8 mouse cellular contexts compared by ENCODE assay signal in genomic region chr4:118437829-118438253, GRCm38 (mm10). TPM values are rescaled to one million over a fixed set of nuclear protein-coding genes. Genes with fewer than 3 reads are reported as not detected.
DNase-seq lines count a peak whose midpoint lies in the region; ATAC-seq and TF ChIP-seq lines count a peak whose summit lies in the region.

No protein-coding gene starts in this region.

- H3K9ac ChIP-seq in hindbrain, embryonic 13.5 days: peak overlapping the region; percentile 77
- peak overlapping the region; percentile 85 for H3K9ac ChIP-seq in liver, postnatal 0 days (replicated peaks)

- no peak for TF ChIP-seq CTCF in left cerebral cortex, adult 2 months (IDR thresholded peaks at IDR 0.05)
- no peak for TF ChIP-seq CTCF in liver, postnatal 0 days (IDR thresholded peaks at IDR 0.05; ENCODE audit: low read depth)
- no peak for TF ChIP-seq CTCF in small intestine, adult 2 months (IDR thresholded peaks at IDR 0.05; ENCODE audit: extremely low read depth, insufficient read length, insufficient replicate concordance, low read depth, low read length)

- no peak for DNase-seq in left cerebral cortex, adult 2 months (ENCODE audit: extremely low spot score in 1 of 2, low spot score in 2 of 2)
- DNase-seq in left cerebral cortex, postnatal 36 days (ENCODE audit: low spot score in 2 of 2): no peak
- DNase-seq in liver, postnatal 0 days: peak; percentile 31
- DNase-seq in layer of hippocampus, adult 9-10 months (ENCODE audit: low spot score): no peak
- no peak for DNase-seq in right cerebral cortex, postnatal 10 days (ENCODE audit: low spot score in 2 of 2)

- intact Hi-C loops in left cerebral cortex, adult 2 months (cut with DNase I): no loop called here
- intact Hi-C loops in left cerebral cortex, postnatal 36 days (cut with DNase I): loop anchor here (5.0 kb wide), 1 partner anchor 104 kb away; the partner anchor contains the start of gene Tmem125

- 11% methylated on average over 12 of the region's 12 CpGs for WGBS in hindbrain, embryonic 13.5 days
- WGBS in liver, postnatal 0 days (ENCODE audit: insufficient replicate concordance): 10% methylated on average over 12 of the region's 12 CpGs
- whole genome bisulfite sequencing in small intestine, adult 2 months: 5% methylated on average over 12 of the region's 12 CpGs

- ATAC-seq in hindbrain, embryonic 13.5 days (ENCODE audit: low FRiP score): peak; percentile 59
- ATAC-seq in liver, postnatal 0 days: peak; percentile 34

- no peak for TF ChIP-seq POLR2A in small intestine, adult 2 months (IDR thresholded peaks at IDR 0.05; ENCODE audit: low read depth, low read length)

- peak overlapping the region; percentile 49 for H3K4me3 ChIP-seq in left cerebral cortex, adult 2 months
- H3K4me3 ChIP-seq in erythroblast, embryonic 14.5 days (replicated peaks): peak overlapping the region; percentile 90
- H3K4me3 ChIP-seq in hindbrain, embryonic 13.5 days: peak overlapping the region; percentile 51
- peak overlapping the region; percentile 76 for H3K4me3 ChIP-seq in liver, postnatal 0 days (ENCODE audit: low read depth, low read length)
- H3K4me3 ChIP-seq in small intestine, adult 2 months (ENCODE audit: low read depth, low read length): peak overlapping the region; percentile 45

- H3K36me3 ChIP-seq in erythroblast, embryonic 14.5 days (ENCODE audit: control insufficient read depth): peaks cover 41% of the 10 kb centered on the region
- peaks cover 11% of the 10 kb centered on the region for H3K36me3 ChIP-seq in hindbrain, embryonic 13.5 days
- peaks cover 26% of the 10 kb centered on the region for H3K36me3 ChIP-seq in liver, postnatal 0 days (replicated peaks; ENCODE audit: insufficient read depth, low read length)
- H3K36me3 ChIP-seq in small intestine, adult 2 months (ENCODE audit: control insufficient read depth, insufficient read depth, low read length): peaks cover 4% of the 10 kb centered on the region

- H3K27me3 ChIP-seq in erythroblast, embryonic 14.5 days (ENCODE audit: control insufficient read depth): no peaks in the 10 kb centered on the region
- H3K27me3 ChIP-seq in hindbrain, embryonic 13.5 days: 0 out of 2 replicates have a peak, but pooled peaks cover 4% of the 10 kb centered on the region
- no peaks in the 10 kb centered on the region for H3K27me3 ChIP-seq in liver, postnatal 0 days (ENCODE audit: insufficient read depth, low read length)
- H3K27me3 ChIP-seq in small intestine, adult 2 months (ENCODE audit: control insufficient read depth, insufficient read depth, low read length): no peaks in the 10 kb centered on the region

- H3K4me2 ChIP-seq in hindbrain, embryonic 13.5 days: peak overlapping the region; percentile 97
- H3K4me2 ChIP-seq in liver, postnatal 0 days (ENCODE audit: low read depth, low read length): peak overlapping the region; percentile 84

- peaks cover 44% of the 10 kb centered on the region for H3K4me1 ChIP-seq in erythroblast, embryonic 14.5 days (ENCODE audit: control insufficient read depth)
- H3K4me1 ChIP-seq in hindbrain, embryonic 13.5 days (replicated peaks): peaks cover 34% of the 10 kb centered on the region
- H3K4me1 ChIP-seq in liver, postnatal 0 days (ENCODE audit: insufficient read depth): peaks cover 21% of the 10 kb centered on the region
- peaks cover 14% of the 10 kb centered on the region for H3K4me1 ChIP-seq in small intestine, adult 2 months (ENCODE audit: control insufficient read depth, insufficient read depth, insufficient read length, low read length)

- no peaks in the 10 kb centered on the region for H3K9me3 ChIP-seq in erythroblast, embryonic 14.5 days (ENCODE audit: control insufficient read depth, low read length)
- no peaks in the 10 kb centered on the region for H3K9me3 ChIP-seq in hindbrain, embryonic 13.5 days
- no peaks in the 10 kb centered on the region for H3K9me3 ChIP-seq in liver, postnatal 0 days (ENCODE audit: low read length)

- no peak for TF ChIP-seq EP300 in liver, postnatal 0 days (IDR thresholded peaks at IDR 0.05; ENCODE audit: low read depth)

- no peak overlapping the region; the same call in 1 of the 2 replicates for H3K27ac ChIP-seq in left cerebral cortex, adult 2 months
- peak overlapping the region; percentile 88 for H3K27ac ChIP-seq in hindbrain, embryonic 13.5 days
- H3K27ac ChIP-seq in liver, postnatal 0 days (ENCODE audit: low read depth): peak overlapping the region; percentile 80
- H3K27ac ChIP-seq in small intestine, adult 2 months (ENCODE audit: insufficient read depth, low read depth, low read length): peak overlapping the region; percentile 59; the same call in 1 of the 2 replicates

RNA-seq across cellular contexts. Expression of gene Cdc20, which starts 0.7 kb away (rescaled TPM):
- total RNA-seq in left cerebral cortex, adult 2 months (2021): 1 to 10 TPM in 1 of 2 experiments, under 1 TPM in 1; 0.81 to 1.8 TPM
- 1 to 10 TPM; 1.3 to 1.6 TPM for total RNA-seq in left cerebral cortex, postnatal 36 days (2021)
- polyA plus RNA-seq in erythroblast, embryonic 14.5 days (2012): 24.8 and 31.7 TPM in 2 replicates
- 56.1 and 66.8 TPM in 2 replicates for polyA plus RNA-seq in hindbrain, embryonic 13.5 days (2015; fragmentation: Nextera tagmentation; extraction: Ambion mirVana)
- polyA plus RNA-seq in liver, postnatal 0 days (2015; fragmentation: Nextera tagmentation; extraction: Ambion mirVana): 53.9 and 63.0 TPM in 2 replicates
- 22.3 and 42.8 TPM in 2 replicates for polyA plus RNA-seq in small intestine, adult 2 months (2012; rRNA removed)

RNA-seq across cellular contexts. Expression of gene Elovl1, which starts 9.9 kb away (rescaled TPM):
- 10 to 100 TPM; 18.6 to 25.3 TPM for total RNA-seq in left cerebral cortex, adult 2 months (2021)
- total RNA-seq in left cerebral cortex, postnatal 36 days (2021): 10 to 100 TPM; 21.9 to 24.3 TPM
- polyA plus RNA-seq in erythroblast, embryonic 14.5 days (2012): 8.2 and 9.2 TPM in 2 replicates
- polyA plus RNA-seq in hindbrain, embryonic 13.5 days (2015; fragmentation: Nextera tagmentation; extraction: Ambion mirVana): 32.9 and 33.3 TPM in 2 replicates
- polyA plus RNA-seq in liver, postnatal 0 days (2015; fragmentation: Nextera tagmentation; extraction: Ambion mirVana): 48.4 and 51.5 TPM in 2 replicates
- polyA plus RNA-seq in small intestine, adult 2 months (2012; rRNA removed): 128 and 324 TPM in 2 replicates

RNA-seq across cellular contexts. Expression of gene Mpl, which starts 19.5 kb away (rescaled TPM):
- 1 to 10 TPM in 1 of 2 experiments, under 1 TPM in 1; 0.79 to 1.4 TPM for total RNA-seq in left cerebral cortex, adult 2 months (2021)
- under 1 TPM; 0.79 to 0.94 TPM for total RNA-seq in left cerebral cortex, postnatal 36 days (2021)
- 0.11 and 0.13 TPM in 2 replicates for polyA plus RNA-seq in erythroblast, embryonic 14.5 days (2012)
- polyA plus RNA-seq in hindbrain, embryonic 13.5 days (2015; fragmentation: Nextera tagmentation; extraction: Ambion mirVana): 0.26 and 0.32 TPM in 2 replicates
- 9.0 and 9.3 TPM in 2 replicates for polyA plus RNA-seq in liver, postnatal 0 days (2015; fragmentation: Nextera tagmentation; extraction: Ambion mirVana)
- polyA plus RNA-seq in small intestine, adult 2 months (2012; rRNA removed): 0.08 TPM in 1 of 2 replicates, not detected in the other

RNA-seq across cellular contexts. Expression of gene Med8, which starts 28.7 kb away (rescaled TPM):
- total RNA-seq in left cerebral cortex, adult 2 months (2021): 10 to 100 TPM; 54.2 to 63.5 TPM
- total RNA-seq in left cerebral cortex, postnatal 36 days (2021): 10 to 100 TPM; 55.6 to 62.5 TPM
- 6.4 and 8.6 TPM in 2 replicates for polyA plus RNA-seq in erythroblast, embryonic 14.5 days (2012)
- polyA plus RNA-seq in hindbrain, embryonic 13.5 days (2015; fragmentation: Nextera tagmentation; extraction: Ambion mirVana): 118 and 124 TPM in 2 replicates
- polyA plus RNA-seq in liver, postnatal 0 days (2015; fragmentation: Nextera tagmentation; extraction: Ambion mirVana): 55.2 and 59.7 TPM in 2 replicates
- 10.7 and 19.5 TPM in 2 replicates for polyA plus RNA-seq in small intestine, adult 2 months (2012; rRNA removed)

RNA-seq across cellular contexts. Expression of gene Szt2, which starts 28.8 kb away (rescaled TPM):
- total RNA-seq in left cerebral cortex, adult 2 months (2021): 10 to 100 TPM; 40.3 to 43.4 TPM
- total RNA-seq in left cerebral cortex, postnatal 36 days (2021): 10 to 100 TPM; 30.0 to 46.8 TPM
- polyA plus RNA-seq in erythroblast, embryonic 14.5 days (2012): 8.5 and 9.3 TPM in 2 replicates
- polyA plus RNA-seq in hindbrain, embryonic 13.5 days (2015; fragmentation: Nextera tagmentation; extraction: Ambion mirVana): 10.6 and 10.9 TPM in 2 replicates
- polyA plus RNA-seq in liver, postnatal 0 days (2015; fragmentation: Nextera tagmentation; extraction: Ambion mirVana): 1.2 and 1.9 TPM in 2 replicates
- polyA plus RNA-seq in small intestine, adult 2 months (2012; rRNA removed): 18.5 and 35.1 TPM in 2 replicates
